Mouse (Mus musculus) effector memory CD4-positive, alpha-beta T cell, adult 5 months (primary cell): ENCODE data around the gene Tbr1. TPM values are rescaled to one million over a fixed set of nuclear protein-coding genes. Genes with fewer than 3 reads are reported as not detected.

ENCODE experiments used
- polyA plus RNA-seq: library from polyadenylated mRNA; unstranded; fragments of 100-300 nt; shearing (Covaris generic); gene quantifications from one replicate; pipeline ENCODE4 v1.2.1, GENCODE M21; 2017

The Tbr1 gene
- not detected for polyA plus RNA-seq

DNA sequence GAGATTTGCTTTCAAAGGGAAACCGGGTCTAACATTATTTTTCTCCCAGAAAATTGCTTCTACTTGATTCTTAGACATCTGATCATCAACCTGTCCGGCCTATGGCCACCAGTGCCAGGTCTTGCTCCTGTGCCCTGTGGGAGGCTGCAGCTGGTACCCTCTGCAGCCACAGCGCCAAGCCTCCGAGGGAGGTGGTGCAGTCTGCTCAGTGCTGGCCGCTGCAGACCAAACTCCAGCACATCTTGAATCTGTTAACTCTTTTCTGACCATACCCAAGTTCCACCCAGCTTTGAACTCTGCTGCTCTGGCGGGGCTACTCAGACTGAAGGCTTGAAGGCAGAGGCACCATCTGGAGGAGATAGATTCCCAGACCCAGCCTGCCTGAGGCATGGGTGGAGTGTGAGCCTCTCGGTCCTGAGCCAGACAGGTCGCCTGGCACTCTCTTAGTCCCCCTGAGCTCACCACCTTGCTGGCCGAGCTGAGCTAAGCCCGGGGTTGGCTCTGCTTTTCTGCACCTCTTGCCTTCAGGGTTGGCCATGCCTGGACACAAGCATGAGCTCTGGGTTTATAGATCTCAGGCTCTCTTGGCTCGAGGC is at the start of gene Tbr1:
Gene Tbr1, plus strand, starts transcription at position 275 of the 596 bp plus-strand sequence.

Other genes with a start within 250 kb of the Tbr1 start
- gene Tank, start 224.3 kb upstream of the Tbr1 start, polyA plus RNA-seq: 123 TPM
- gene Psmd14, start 91.2 kb upstream of the Tbr1 start, polyA plus RNA-seq: 123 TPM
- gene Slc4a10, start 243.5 kb downstream of the Tbr1 start, polyA plus RNA-seq: 0.32 TPM